Mouse (Mus musculus) cerebellum, postnatal 36 days (tissue): Measurements from ENCODE around the gene Mcpt8.
"Not testable (repeated sequence)": the region's sequence is repeated elsewhere in the genome, so short reads cannot be mapped to it uniquely, and the experiment has no call there.

Source experiments
- DNase-seq, 2 experiments: peaks; one replicate each; pipeline ENCODE4 v3.0.0; 2021 to 2022; ENCODE audit warnings: mixed read lengths in 2 of 2

The Mcpt8 gene

DNA sequence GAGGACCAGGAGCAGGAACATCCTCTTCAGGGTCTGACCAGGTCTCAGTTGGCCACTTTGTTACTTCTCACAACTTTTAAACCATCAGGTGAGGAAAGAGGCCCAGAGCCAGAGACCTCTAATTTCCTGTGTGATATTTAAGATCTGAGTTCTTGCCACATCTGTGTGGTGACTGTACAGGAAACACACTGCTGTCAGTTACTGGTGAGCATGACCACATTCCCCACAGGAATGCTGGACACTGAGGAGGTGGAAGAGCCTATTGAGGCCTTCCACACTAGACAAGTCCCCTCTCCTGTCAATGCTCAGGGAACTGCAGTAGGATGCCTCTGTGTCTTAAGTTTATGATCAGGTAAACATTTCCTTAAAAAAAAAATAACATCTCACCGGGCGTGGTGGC, at the start of gene Mcpt8:
Gene Mcpt8 (minus strand): TSS at position 107 of the 400 bp plus-strand sequence.
- no peak for DNase-seq

DNA sequence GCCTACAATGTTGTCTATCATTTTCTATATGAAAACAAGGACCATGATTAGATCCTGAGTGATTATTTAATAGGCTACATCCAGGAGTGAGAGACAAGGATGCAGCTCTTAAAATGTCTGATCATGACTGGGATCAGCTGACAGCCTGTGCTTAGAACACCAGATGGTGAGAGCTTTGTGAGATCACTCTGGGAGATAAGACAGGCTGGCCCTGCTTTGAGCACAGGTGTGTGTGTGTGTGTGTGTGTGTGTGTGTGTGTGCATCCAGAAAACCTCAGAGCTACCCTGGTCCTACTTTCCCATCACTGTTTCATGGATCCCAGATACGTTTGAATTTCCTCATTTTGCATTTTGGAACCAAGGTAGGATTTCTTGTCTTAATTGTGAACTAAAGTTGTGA, 48.6 kb upstream of the Mcpt8 start:
- not testable (repeated sequence) for DNase-seq

DNA sequence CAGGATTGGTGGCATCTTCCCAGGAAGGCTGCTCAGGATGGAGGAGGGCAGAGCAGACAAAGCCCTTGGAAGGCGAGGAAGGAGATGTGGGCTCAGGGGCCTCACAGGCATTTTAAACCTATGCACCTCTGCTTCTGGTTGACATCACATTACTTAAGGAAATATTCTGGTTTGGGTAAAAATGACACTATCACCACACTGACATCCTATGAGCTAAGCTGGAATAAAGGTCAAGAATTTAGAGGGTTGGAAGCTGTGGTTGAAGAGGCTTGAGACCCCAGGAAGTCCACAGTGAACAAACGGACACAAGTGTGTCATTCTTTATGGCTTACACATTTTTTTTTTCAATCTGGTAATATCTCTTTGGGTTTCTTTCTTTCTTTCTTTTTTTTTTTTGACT, 47.4 kb upstream of the Mcpt8 start, which contains the start of gene Gzmd:
Gene Gzmd (minus strand): TSS at position 101 of the 400 bp plus-strand sequence.
- not testable (repeated sequence) for DNase-seq

DNA sequence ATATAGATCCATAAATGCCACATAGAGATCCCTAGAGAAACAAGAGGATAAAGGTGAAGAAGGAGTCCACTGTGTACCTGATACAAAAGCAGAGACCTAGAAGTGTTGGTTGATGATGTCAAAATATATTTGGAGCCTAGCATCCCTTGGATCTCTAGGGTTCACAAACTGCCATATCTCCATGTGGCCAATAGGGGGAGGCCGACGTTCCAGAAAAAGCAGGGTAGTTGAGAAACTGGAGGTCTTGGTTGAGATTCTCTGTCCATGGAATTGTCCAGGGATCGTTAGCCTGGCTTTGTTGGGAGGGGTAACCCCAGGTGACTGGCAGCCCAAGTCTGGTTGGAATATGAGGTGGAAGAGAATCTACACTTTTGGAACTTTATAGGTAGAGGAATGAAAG, 43.3 kb upstream of the Mcpt8 start:
- no peak for DNase-seq

DNA sequence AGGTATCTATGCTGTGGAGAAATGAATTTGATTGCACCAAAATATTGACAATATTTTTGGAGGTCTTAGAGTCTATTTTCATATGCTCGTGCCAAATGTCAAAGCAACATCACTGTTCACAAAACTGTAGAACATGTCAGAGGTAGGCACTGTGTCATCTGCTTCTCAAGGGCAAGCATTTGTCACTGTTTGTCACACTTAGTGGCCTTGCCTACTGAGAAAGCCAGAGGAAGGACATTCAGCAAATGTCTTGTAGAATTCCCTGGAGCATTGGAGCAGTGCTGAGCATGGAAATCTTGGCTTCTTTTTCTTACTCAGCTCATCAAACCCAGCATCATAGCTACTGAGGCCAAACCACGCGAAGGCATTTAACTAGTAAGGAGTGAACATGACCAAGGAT, 38.4 kb upstream of the Mcpt8 start:
- no peak for DNase-seq

DNA sequence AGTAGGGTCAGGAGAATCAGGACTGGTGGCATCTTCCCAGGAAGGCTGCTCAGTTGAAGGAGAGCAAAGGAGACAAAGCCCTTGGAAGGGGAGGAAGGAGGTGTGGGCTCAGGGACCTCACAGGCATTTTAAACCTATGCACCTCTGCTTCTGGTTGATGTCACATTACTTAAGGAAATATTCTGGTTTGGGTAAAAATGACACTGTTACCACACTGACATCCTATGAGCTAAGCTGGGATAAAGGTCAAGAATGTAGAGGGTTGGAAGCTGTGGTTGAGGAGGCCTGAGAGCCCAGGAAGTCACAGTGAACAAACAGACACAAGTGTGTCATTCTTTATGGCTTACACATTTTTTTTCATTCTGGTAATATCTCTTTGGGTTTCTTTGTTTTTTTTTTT, 35.5 kb upstream of the Mcpt8 start, which contains the start of gene Gzme:
Gene Gzme (minus strand): TSS at position 101 of the 400 bp plus-strand sequence.
- no peak for DNase-seq

DNA sequence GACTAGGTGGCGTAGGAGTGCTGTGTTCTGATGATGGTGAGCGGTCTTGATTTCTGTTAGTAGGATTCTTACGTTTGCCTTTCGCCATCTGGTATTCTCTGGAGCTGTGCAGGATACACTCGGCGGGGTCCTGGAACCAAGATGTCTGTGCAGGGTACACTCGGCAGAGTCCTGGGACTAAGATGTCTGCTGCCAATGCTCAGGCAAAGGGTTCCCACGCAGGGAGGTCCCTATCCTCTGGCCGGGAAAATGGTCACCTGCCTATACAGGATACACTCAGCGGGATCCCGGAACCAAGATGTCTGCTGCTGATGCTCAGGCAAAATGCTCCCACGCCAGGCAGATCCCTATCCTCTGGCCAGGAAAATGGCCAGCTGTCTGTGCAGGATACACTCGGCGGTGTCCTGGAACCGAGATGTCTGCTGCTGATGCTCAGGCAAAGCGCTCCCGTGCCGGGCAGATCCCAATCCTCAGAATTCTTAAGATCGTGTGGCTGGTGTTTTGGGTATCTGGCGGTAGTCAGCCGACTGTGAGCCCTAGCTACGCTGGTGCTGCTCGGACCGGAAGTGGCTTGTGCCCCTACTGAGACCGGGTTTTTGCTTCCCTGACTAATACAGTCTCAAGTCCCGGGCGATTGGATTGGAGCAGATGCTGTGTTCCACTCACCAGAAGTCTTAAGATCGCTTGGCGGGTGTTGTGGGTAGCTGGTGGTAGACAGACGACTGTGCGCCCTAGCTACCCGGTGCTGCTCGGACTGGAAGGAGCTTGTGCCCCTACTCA, 30.6 kb upstream of the Mcpt8 start:
- not testable (repeated sequence) for DNase-seq

DNA sequence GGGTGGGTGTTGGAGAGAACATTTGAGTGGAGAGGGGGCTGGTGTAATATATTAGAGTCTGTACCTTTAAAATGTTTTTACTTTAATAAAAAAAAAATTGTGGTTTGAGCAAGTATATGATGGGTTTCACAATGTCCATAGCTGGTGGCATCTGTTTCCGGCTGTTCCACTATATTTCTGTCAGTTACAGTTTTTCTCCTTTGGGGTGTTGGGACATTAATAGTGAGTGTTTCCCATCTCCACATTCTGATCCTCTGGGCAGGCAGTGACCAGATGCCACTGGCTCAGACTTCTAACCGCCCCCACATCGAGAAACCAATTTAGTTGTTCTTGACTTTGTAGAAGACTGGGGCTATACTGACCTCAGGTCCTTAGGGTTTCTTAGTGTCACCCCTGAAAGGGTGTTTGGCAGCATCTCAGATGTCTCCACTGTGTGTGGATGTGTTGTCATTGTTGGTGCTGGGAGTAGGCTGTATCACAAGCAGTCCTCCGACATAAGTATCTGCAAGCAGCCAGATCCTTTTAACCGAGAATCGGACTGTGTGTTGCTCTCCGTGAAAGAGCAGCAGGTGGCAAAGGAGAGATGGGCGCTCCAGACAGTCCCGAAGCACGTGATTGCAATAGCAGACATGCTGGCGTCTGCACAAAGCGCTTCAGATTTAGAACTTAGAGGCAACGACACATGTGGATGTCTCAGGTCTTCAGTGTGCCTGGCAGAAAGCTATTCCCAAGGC, 20.5 kb upstream of the Mcpt8 start:
- DNase-seq: no peak

DNA sequence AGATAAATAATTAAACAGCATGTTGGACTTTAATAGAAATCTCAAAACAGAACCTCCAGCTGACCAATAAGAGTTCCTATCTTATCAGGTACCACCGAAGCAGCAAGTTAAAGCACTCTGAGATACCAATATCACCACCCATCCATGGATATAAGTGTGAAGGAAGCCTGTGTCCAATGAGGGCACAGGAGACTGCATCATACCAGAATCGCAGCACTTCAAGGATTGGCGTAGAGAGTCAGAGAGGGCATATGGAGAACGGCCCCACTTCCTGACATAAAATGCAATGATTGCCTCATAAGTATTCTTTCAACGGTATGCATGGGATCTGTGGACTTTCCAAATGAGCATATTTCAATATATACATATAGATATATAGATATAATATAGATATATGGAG, 19.9 kb upstream of the Mcpt8 start:
- DNase-seq: no peak

DNA sequence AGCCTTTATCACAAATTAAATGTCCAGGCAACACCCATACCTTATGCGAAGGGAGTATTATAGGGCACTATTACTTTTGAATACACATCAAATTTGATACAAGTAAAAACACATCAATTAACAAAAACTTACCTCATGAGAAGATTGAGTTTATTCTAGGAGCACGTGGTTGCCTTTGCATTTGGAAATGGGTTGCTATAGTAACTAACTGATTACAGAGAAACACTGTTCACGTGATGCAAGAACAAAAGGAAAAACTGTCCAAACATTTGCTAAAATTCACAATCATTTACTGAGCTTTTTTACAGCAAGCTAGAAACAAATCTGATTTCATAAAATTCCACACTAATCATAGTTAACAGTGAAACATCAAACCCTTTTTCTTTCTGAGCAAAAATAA, 18.4 kb upstream of the Mcpt8 start:
- no peak for DNase-seq

DNA sequence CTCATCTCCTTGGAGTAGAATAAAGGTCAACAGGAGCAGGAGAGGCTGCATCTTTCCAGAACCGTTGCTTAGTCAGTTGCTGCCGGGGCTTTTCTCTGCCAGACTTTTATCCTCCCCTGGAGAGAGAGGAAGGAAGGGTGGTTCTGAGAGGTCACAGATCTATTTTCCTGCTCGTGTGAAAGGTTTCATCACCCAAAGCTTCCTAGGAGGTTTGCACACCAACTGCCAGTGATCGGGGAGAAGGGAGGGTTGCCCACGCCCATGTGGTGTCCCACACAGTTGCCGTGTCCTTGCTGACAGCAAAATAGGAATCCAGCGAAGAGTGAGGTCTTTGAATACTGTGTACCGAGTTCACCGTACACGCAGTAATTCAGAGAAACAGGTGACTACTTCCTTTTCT, 17.3 kb upstream of the Mcpt8 start, which contains the start of gene Ctsg:
Gene Ctsg (minus strand): TSS at position 189 of the 400 bp plus-strand sequence.
- no peak for DNase-seq

DNA sequence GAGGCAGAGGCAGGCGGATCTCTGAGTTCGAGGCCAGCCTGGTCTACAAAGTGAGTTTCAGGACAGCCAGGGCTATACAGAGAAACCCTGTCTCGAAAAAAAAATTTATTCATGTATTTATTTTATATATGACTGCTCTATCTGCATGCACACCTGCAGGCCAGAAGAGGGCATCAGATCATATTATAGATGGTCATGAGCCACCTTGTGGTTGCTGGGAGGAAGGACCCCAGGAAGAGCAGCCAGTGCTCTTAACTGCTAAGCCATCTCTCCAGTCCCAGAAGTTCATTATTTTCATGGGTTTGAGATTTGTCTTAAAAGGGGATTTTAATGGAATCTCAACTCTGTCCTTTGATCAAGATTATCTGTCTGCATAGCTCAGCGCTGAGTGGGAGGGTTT, 13.9 kb upstream of the Mcpt8 start:
- no peak for DNase-seq

DNA sequence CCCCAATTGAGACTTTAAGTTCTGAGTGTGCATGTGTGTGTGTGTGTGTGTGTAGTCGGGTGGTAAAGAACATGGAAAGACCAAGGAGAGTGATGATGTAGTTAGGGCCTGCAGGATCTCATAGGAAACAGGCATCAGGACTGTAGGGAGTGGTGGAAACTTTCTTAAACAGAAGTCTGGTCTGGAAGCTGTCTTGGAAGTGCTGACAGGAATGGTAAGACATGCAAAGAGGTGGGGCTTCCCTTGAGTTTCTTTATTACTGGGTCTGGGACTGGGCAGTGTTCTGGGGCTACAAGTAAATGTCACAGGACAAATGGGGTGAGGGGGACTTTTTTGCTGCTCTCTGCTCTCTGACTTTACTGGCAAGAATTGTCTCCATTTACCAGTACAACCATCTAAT, 12.5 kb upstream of the Mcpt8 start:
- DNase-seq: no peak

DNA sequence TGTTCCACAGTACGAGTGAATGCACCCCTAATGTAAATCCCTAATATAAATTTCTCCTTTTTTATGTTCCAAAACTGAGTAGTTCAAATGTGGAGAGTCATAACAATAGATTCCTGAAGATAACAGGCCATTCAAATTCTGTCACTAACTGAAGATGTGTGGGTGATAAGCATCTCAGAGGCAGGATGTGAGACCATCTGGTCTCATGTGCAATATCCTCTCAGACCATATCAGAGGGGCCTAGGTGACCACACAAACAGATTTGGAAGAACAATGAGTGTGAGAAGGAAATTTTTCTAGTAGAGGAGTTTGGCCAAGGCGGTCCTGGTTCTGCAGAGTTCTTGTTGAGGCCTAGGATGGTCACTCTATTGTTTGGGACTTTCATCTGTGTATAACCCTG, 8.3 kb upstream of the Mcpt8 start:
- DNase-seq: no peak

DNA sequence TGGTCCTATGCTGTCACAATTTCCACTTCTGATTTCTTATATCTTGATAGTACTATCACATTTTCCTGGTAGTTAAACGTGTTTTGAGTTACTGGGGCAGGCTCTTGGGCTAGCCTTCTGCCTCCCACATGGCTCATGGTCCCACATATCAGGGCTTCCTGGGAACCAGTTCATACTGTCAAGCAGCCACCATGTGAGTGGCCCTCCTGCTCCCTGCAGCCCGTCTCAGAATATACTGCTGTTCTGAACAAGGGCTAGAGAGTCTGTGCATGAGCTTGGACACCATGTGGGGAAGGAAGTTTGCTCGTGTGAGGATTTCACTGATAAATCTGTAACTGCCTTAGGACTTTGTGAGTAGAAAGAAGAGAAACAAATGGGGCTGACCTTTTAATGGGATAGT, 1.6 kb upstream of the Mcpt8 start:
- no peak for DNase-seq

DNA sequence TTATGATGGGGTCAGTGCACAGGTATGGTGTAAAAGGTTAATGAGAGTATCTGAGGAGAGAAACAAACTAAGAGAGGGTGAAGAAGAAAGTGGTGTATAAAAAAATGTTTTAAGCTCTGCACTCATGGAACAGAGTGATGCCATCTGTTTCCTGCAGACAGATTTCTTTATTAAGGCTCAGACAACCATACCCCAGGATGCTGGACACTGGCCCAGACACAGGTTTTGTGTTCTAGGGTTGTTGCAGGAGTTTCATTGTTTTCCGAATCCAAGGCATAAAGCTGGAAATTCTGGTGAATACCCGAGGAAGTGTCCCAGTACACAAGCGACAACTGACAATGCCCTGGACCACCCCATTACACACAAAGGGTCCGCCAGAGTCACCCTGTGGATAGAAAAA, 3.1 kb downstream of the Mcpt8 start:
- peak; percentile 50 to 51 for DNase-seq

DNA sequence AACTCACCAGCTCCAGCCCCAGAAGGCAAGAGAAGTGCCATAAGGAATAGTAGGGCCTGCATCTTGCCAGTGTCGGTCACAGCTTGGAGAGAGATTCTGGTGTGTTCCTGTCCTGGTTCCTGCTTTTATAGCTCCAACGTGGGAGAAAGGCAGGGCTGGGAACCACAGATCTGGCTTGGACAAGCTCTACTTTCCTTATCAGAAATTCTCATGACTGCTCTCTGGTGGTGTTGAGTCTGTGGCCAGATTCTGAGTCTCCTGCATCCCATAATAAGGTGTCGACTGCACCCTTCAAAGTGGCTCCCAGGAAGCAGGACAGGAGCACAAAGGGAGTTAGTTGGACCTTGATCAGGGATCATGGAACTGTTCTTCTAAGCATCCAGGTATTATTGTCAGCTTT, 22.9 kb downstream of the Mcpt8 start, which contains the start of gene Mcpt4:
Gene Mcpt4 (minus strand): TSS at position 101 of the 400 bp plus-strand sequence.
- DNase-seq: not testable (repeated sequence)

DNA sequence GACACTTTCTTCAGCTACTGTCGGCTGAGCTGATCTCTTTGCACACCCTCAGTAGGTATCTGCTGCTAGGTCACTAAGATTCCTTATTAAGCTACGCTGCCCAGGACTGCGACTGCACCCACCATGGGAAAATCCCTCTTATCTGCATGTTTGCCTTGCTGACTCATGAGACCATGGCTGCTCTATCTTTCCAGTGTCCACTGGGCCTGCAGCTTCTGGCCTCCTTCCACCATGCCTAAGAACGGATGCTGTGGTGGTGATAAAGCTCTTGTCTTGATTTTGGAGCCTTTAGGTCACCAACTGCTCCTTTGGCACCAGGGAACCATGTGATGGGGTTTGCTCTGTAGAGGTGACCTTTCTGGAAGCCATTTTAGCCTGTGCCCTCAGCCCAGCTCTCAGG, 27.4 kb downstream of the Mcpt8 start:
- DNase-seq: no peak

DNA sequence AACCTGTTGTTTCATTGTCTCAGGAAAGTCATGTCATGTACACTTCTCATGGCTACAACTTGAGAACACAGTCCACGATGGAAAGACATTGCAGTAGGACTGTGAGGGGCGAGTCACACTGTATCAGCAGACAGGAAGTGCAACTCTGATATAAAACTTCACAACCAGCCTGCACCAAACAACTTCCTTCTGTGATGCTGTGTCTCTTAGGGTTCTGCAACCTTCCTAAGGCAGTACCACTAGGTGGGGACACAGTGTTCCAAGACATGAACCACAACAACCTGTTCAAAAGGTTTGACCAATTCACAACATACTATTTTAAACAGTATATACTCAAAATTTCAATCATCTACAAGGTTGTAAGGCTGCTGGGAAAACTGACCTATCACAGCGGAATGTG, 29.7 kb downstream of the Mcpt8 start:
- no peak for DNase-seq

DNA sequence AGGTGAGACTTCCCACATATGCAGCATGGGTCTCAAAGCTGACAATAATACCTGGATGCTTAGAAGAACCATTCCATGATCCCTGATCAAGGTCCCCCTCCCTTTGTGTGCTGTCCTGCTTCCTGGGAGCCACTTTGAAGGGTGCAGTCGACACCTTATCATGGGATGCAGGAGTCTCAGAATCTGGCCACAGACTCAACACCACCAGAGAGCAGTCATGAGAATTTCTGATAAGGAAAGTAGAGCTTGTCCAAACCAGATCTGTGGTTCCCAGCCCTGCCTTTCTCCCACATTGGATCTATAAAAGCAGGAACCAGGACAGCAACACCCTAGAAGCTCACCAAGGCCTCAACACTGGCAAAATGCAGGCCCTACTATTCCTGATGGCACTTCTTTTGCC, 43.3 kb downstream of the Mcpt8 start, which contains the start of gene Mcpt2:
Gene Mcpt2 (plus strand): TSS at position 250 of the 400 bp plus-strand sequence.
- not testable (repeated sequence) for DNase-seq

DNA sequence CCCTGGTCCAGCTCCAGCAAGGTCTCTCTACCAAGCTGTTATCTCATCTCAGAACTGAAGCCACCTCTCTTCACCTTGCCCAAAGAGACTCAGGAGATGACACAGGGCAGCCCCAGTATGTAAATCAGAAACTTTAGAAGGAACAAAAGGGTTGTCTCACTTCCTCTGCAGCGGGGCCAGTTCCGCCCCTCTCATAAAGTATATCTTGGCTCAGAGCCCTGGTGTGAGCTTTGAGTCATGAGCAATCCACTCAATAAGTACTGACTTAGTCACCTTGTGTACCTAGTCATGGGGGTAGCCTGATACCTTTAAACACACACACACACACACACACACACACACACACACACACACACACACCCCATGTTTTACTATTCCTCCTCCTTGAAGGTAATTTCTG, 50.6 kb downstream of the Mcpt8 start:
- no peak for DNase-seq
